Mouse (Mus musculus): ENCODE measurements at regions not wholly inside any gene's neighbourhood (a gene's known extent, or its start where the extent isn't known, plus 50 kb on each side); places are given as distances from the start of the nearest gene placed in this dataset.

- no peak for TF ChIP-seq CTCF (IDR thresholded peaks at IDR 0.05; ENCODE audit: extremely low read depth, insufficient read depth, insufficient read length, insufficient replicate concordance)
- no peak for TF ChIP-seq POLR2A (IDR thresholded peaks at IDR 0.05; ENCODE audit: low read depth, low read length)
These were observed 520.0 kb upstream of the Mpdz start for GRCm38 (mm10) chr4:81962586-81962985.

Data from spleen, adult 2 months (tissue).